Mouse (Mus musculus): Measurements from ENCODE around the gene Rpl21. TPM values are rescaled to one million over a fixed set of nuclear protein-coding genes. Genes with fewer than 3 reads are reported as not detected.

Rpl21 gene
- 1,059 TPM for total RNA-seq (2023)

DNA sequence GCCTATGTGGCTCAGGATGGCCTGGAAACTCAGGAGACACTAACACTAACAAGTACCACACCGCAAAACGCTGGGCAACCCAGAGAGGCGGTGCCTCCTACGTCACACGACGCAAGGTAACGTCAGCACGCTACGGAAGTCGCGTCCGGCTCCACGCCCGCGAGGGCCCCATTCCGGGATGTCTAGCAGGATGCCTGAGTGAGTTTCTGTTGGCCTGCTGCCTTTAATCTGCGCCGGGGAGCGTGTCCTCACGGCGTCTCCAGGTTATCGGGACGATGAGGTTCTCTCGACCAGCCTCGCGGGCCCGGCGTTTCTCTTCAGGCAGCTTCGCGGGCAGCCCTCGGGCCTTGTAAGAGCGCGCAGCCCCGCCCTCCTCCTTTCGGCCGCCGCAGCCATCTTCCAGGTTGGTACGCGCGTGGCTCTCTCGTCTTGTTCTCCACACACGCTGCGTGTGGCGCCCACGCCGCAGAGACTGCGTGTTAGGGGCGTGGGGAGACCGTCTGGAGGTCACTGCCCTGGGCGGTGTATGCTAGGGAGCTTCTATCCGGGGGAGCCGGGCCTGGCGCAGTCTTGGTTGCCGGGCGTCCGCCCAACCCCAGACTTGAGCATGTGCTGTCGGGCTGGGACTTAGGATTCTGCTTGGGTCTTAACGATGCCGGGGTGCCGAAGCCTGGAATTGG is at the start of gene Rpl21:
Rpl21 (plus strand) TSS at position 122 of the 680 bp plus-strand sequence.

DNA sequence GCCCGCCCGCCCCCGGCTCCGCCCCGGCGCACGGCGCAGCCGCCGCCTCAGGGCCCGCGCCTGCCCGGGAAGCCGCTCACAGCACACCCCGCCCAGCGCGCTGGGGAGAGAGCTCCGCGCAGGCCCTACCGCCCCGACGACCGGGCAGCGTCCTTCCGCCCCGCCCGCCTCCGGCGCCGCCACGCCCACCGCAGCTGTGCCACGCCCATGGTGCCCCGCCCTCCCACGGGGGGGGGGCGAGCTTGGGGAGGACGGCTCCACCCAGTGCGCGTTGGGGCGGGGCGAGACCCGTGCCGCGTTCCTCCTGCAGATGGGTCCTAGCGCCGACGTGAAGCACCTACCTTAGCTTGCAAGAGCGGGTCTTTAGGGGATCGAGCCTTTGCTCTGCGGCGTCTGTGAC is 37.8 kb upstream of the Rpl21 start, which contains the start of gene Usp12:
Usp12 (minus strand) TSS at position 154 of the 400 bp plus-strand sequence.

DNA sequence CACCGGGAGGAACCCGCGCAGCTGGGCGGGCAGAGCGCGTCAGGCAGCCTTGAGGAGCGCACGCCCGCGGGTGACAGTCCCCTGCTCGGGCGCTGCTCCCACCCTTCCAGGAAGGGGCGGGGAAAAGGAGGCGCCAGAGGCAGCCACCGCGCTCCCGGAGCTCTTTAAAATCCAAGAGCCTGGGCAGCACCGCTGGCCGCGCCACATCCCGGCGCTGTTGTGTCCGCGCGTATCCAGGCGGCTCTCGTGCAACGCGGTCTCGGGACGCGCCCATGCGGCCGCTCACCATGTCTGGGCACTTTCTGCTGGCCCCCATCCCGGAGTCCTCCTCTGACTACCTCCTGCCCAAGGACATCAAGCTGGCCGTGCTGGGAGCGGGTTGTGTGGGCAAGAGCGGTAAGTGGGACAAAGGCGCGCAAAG is 12.3 kb downstream of the Rpl21 start, which contains the start of gene Rasl11a:
Rasl11a (plus strand) TSS at position 127 of the 421 bp plus-strand sequence.

Other genes starting within 250 kb of the Rpl21 start
- not detected for gene Gpr12, start 247.7 kb upstream of the Rpl21 start, total RNA-seq (2023)
- 53.9 TPM for gene Usp12, start 37.9 kb upstream of the Rpl21 start, total RNA-seq (2023)
- 0.82 TPM for gene Rasl11a, start 12.2 kb downstream of the Rpl21 start, total RNA-seq (2023)
- gene Gtf3a, start 115.8 kb downstream of the Rpl21 start, total RNA-seq (2023) = 33.5 TPM
- 17.5 TPM for gene Mtif3, start 130.9 kb downstream of the Rpl21 start, total RNA-seq (2023)
- gene Lnx2, start 243.7 kb downstream of the Rpl21 start, total RNA-seq (2023) = 19.2 TPM
- gene Polr1d, start 244.2 kb downstream of the Rpl21 start, total RNA-seq (2023) = 137 TPM

Data from CD4-positive naive resting alpha-beta T cell, adult 76 days (primary cell).